Mouse (Mus musculus): ENCODE results near the gene Mbd6. TPM values are rescaled to one million over a fixed set of nuclear protein-coding genes. Genes with fewer than 3 reads are reported as not detected.
"Not testable (repeated sequence)": the region's sequence is repeated elsewhere in the genome, so short reads cannot be mapped to it uniquely, and the experiment has no call there.

The Mbd6 gene
- total RNA-seq (2022), result 10 to 100 TPM; 56.3 to 61.6 (median 56.8) TPM

DNA sequence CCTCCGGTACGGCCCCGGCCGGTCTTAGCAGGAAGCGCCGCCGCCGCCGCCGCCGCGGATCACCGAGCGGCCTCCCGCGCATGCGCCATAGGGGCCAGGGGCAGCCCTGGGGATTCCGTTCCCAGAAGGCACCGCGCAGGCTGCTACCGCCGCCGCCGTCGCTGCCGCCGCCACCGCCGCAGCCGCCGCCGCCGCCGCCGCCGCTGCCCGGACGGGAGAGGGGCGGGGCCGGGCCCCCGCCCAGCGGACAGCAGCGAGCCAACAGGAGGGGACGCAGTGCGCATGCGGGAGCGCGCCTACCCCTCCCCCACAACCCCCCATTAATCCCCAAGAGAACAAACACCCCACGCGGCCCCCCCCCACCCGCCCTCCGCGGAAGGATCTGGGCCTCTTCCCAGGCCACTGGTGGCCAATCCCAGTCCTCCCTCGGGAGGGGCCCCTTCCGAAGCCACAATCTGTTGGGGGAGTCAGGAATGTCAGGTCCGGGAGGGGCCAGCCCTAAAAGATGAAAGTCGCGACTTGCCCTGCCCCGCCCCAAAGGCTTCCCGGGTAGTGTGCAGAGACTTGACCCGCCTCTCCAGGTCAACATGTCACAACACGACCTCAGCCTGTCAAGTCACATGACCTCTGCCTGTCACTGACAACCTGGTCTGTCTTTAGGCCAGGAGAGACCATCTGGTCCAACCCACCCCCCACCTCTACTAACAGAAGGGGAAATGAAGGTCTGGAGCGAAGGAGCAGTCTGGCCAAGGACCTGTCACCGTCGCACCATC, at the start of gene Mbd6:
Mbd6 (minus strand) TSS at position 219 of the 773 bp plus-strand sequence.
- DNase-seq (ENCODE audit: low spot score in 2 of 2), result peak; percentile 82 to 85

DNA sequence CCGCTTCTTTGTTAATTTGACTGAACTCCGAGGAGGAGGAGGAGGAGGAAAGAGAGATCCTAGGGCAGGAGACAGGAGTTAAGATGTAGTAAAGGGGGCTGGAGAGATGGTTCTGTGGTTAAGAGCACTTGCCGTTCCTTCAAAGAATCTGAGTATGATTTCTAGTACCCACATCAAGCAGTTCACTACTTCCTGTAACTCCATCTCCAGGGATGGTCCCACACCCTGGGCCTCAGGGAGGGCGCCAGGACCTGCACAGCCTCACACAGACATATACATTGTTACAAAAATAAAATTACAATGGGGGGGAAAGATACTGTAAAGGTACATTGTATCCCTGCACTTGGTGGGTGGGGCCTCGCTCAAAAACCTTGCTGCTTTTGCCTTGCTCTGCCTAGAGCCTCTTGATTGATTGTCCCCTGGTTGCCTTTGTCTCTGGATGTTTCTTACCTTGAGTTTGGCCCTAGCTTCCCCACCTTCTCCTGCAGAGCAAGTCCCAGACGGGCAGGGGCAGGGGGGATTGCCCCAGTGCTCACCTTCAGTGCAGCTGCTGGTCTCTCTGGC, 48.8 kb upstream of the Mbd6 start:
- DNase-seq (ENCODE audit: low spot score in 2 of 2), result no peak

DNA sequence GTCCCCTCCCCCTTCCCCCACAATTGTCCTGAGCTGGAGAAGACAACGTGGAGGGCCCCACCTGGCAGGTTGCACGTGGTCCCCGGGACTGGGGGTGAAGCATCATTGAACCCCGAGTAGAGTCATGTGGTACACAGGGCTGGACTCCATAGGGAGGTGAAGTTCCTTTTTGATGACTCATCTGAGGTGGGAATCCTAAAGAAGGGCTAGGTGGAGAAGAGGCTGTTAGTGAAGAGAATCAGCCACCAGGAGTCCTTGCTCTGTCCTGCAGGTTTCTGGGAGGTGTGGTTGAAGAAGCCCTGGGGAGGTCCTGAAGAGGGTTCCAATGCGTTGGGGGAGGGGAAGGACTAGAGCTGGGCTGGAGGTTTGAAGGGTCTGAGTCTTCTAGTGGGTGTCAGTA, 48.1 kb upstream of the Mbd6 start:
- DNase-seq (ENCODE audit: low spot score in 2 of 2), result no peak

DNA sequence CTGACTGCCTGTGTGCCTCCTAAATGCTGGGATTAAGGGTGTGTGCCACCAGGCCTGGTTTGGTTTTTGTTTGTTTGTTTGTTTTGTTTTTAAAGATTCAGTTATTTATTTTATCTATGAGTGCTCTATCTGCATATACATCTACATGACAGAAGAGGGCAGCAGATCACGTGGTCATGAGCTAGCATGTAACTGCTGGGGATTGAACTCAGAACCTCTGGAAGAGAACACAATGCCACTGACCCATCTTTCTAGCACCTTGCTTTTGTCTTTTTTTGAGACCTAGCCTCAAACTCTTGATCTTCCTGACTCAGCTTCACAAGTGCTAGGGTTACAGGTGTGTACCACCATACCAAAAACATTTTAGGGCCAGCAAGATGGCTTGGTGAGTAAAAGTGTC, 46.5 kb upstream of the Mbd6 start:
- no peak for DNase-seq (ENCODE audit: low spot score in 2 of 2)

DNA sequence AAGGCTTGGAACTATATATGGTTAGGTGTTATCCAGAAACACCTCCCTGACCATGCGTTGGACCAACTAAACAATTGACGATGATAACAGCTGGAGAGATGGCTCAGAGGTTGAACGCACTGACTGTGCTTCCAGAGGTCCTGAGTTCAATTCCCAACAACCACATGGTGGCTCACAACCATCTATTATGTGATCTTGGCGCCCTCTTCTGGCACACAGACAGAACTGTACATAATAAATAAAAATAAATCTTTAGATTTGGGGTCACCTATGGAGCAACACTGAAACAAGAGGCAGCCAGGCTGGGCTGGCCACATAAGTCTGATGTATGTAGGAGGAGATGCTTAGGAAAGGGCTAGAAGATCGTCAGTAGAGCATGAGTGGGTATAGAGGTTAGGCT, 44.3 kb upstream of the Mbd6 start:
- no peak for DNase-seq (ENCODE audit: low spot score in 2 of 2)

DNA sequence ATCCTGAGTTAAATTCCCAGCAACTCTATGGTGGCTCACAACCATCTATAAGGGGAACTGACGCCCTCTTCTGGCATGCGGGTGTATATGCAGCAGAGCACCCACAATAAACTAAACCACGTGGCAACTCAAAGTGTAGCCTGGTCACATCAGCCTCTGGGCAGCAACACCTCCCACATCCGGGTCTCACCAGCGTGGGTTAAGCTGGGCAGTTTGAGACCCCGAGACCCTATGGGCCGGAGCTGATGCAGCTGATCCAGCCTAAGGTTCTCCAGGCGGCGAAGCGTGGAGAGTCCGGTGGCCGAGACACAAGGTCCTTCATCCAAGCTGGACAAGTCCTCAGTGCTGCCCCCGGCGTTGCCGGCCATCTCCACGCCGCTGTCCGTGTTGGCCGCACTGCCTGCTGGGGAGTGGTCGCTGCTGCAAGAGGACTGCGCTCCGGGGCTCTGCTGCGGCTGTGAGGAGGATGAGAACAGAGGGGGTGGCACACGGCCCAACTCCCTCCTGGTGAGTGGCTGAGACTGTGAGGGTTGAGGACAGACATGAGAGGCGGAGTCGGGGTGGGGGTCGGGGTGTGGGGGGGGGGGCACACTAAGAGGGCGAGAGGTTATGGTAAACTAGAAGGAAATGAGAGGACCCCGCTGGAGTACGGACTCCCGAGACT, 43.5 kb upstream of the Mbd6 start:
- DNase-seq (ENCODE audit: low spot score in 2 of 2), result no peak

DNA sequence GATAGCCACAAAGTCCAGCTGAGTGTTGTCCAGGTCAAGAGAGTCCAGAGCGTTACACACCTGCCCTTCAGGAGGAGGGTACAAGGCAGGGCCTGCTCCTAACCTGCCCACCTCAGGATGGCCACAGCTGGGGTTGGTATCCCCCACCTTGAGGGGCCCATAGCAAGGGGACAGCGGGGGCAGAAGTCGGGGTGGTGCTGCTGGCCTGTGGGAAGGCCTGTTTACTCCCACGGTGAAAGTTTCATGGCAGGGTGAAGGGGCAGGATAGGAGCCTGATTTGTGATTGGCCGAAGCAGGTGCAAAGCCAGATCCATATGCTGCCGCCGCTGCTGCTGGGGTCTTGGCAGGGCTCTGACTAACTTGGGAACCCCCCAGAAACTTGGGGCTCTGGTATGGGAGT, 41.4 kb upstream of the Mbd6 start:
- DNase-seq (ENCODE audit: low spot score in 2 of 2), result no peak

DNA sequence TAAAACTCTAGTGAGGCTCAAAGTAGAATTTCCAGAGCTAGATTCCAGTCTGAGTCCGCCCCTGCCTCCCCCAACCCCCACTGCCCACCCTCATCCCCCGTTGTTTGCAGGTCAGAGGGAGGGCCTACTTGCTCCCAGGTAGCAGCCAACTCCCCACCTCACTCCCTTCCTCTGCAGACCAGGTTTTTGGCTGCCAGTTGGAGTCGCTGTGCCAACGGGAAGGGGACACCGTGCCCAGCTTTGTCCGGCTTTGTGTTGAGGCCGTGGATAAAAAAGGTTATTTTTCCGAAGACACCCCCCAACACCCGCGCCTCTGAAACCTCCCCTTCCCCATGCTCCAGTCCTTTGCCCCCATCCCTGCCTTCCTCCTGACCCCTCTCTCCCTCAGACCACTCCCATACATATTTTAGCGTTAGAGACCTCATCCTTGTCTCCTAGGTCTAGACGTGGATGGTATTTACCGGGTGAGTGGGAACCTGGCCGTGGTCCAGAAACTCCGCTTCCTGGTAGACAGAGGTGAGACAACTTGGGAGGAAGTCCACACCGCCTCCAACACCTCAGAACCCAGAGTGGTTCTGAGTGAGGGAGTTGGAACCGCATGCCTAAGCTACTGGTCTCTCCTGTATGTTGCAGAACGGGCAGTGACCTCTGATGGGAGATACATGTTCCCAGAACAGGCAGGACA, 38.8 kb upstream of the Mbd6 start:
- DNase-seq (ENCODE audit: low spot score in 2 of 2), result no peak

DNA sequence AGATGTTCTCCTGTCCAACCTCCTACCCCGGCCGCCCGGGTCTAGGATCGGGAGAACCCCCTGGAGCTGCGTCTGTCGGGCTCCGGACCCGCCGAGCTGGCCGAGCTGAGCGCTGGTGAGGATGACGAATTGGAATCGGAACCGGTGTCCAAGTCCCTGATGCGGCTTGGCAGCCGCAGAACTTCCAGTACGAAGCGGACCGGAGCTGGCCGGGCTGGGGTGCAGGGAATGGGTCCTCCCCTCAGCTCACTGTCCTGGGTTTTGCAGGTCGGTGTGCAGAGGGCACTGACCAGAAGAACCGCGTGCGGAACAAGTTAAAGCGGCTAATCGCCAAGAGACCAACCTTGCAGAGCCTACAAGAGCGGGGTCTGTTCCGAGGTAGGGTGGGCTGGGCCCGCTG, 38.0 kb upstream of the Mbd6 start:
- DNase-seq (ENCODE audit: low spot score in 2 of 2), result no peak

DNA sequence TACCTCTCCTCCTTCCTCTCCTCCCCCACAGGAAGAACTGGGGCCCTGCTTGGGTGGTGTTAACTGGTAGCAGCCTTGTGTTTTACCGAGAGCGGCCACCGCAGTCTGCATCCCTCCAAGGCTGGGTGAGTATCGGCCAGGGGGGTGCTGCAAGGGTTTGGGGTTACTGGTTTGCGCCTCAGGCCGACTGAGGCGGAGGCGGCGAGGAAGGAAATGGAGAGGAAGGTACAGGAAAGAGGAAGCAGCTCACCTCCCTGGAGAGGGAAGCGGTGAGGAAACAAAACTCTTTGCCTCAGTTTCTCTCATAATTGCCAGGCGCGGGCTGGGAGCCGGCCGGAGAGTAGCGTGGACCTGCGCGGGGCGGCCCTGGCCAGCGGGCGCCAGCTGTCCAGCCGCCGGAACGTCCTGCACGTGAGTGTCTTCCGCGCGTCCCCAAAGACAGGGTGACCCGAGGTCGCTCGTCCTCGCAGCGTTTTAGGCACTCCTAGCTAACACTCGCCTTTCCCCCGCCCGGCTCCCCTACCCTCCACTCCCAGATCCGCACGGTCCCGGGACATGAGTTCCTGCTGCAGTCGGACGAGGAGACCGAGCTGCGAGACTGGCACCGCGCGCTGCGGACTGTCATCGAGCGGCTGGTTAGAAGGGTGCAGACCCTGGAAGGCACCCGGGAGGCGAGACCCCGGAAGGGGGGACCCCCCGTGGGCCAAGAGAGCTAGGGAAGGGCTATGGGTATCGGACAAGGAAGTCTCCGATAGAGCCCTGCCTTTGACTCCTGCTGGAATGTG, 37.4 kb upstream of the Mbd6 start:
- DNase-seq (ENCODE audit: low spot score in 2 of 2), result no peak

DNA sequence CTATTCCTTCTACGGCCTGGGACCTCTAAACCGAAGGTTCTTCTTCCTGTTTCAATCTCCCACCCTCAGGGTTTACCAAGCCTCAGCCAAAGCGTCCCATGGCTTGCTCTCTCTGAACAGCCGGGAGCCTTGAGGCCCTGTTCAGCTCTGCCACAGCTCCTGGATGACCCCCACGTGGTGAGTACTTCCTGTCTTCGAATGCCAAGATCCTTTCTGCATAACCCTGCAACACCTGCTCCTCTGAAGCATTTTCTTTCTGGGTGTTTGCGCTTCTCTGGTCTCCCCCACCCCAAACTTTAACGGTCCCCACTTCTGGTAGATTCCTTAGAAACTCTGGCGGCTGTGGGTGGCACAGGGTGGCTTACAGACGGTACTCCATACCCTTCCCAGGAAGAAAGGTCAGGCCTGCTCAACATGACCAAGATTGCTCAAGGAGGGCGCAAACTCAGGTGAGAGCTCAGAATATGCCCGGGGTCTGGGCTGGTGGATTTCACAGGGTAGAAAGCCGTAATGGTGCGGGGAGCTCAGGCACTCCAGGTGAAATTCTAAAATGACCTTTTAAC, 36.7 kb upstream of the Mbd6 start:
- no peak for DNase-seq (ENCODE audit: low spot score in 2 of 2)

DNA sequence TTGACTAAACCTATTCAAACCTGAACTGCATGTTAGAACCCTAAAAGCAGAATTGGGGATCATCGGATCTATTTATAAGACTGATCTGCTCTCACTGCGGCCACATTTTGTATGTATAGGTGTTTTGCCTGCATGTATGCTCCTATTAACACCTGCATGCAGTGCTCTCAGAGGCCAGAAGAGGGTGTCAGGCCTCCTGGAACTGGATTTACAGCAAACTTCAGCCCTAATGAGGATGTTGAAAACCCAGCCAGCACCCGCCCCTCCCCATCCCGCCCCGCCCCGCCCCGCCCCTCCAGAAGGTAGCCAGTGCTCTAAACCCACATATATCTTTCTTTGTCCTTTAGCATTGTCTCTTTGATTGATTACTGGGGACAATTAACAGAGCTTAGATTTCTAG, 35.7 kb upstream of the Mbd6 start:
- no peak for DNase-seq (ENCODE audit: low spot score in 2 of 2)

DNA sequence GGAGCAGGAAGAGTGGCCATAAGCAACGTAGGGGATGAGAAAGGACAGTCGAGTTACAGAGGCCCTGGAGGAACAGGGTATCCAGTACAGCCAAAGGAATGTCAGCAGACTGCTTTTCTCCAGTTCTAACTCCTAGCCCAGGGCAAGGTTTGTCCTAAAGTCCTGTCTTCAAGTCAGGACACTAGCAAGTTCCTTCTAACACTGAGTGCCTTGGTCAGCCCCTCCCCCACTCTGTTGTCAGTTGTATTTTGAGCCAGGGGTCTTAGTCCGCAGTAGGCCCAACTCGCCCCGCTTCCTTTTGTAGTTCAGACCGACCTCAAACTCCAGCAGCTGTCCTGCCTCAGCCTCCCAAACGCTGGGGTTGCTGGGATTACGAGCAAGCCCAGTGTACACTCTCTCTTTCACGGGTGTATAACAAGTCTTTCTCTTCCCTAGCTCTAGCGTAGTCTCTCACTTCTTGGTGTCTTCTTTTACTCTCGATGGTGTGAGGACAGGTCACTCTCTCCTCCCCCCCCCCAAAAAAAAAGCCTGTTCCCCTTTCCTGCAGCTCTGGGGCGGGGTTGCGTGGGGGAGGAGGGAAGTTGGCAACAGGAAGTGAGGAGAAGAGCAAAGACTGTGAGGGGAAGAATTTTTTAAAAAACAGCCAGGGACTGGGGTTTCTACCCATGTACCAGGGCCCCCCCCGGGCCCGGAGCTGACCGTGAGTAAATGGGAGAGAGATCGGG, 34.5 kb upstream of the Mbd6 start:
- no peak for DNase-seq (ENCODE audit: low spot score in 2 of 2)

DNA sequence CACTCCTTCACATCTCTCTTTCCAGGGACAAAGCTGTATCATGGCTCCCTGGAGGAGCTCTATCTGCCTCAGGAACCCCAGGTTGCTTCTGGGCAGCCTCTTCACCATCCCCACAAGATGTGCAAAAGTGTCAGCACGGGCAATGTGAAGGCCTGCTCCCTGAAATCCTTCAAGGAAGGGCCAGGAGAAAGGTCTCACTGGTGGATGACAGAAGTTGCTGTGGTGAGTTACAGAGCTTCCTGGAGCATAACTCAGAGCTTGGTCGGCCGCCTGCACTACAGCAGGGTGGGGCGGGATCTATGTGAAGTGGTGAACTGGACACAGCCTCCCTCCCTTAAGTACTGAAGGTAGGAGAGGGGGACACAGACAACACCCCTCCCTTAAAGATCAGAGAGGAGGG, 33.9 kb upstream of the Mbd6 start:
- no peak for DNase-seq (ENCODE audit: low spot score in 2 of 2)

DNA sequence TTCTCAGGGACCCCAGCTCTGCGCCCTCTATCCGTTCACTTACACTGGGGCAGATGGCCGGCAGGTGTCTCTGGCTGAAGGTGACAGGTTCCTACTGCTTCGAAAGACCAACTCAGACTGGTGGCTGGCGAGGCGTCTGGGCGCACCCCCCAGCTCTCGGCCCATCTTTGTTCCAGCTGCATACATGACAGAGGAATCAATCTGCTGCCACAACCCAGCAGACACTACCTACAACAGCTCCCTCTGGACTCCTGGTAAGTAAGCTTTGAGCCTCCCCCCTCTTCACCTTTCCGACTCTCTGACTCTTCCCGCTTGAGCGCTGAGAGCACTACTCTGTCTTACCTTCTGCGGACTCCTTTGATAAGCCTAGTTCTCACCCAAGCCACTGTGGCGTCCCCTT, 33.4 kb upstream of the Mbd6 start:
- DNase-seq (ENCODE audit: low spot score in 2 of 2), result no peak

DNA sequence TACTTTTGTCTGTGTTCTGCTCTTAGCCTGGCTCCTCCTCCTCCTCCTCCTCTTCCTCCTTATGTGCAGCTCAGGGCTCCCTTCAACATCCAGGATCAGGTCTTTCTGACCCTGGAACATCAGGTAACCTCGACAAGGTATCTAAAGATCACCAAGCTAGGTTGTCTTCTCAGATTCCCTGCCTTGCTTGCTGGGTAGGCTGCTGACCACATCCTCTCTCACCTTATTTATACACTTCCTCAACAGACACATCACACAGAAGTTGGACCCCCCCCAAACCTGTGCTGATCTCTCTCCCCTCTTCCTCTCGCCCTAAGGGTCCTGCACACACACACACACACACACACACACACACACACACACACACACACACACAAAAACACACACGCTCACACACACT, 32.8 kb upstream of the Mbd6 start, which contains the start of gene Arhgap9:
Arhgap9 (plus strand) TSS at position 344 of the 400 bp plus-strand sequence.
- DNase-seq (ENCODE audit: low spot score in 2 of 2), result no peak

DNA sequence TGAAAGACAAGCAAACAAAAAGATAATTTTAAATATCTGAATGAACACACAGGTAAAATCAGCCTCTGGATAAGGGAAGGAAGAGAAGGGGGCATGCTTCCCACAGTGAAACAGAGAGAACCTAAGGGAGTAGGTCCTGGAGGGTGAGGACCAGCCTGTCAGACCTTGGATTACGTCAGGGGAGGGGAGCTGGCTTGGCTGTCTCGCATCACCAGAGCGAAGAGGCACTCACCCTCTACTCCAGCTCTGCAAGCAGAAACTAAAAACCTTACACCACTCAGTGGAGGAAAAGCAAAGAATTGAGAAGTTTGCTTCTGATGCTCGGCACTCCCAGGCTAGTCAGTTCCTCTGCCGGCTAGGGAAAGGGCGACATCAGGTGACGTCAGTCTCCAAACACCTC, 31.2 kb upstream of the Mbd6 start:
- DNase-seq (ENCODE audit: low spot score in 2 of 2), result no peak

DNA sequence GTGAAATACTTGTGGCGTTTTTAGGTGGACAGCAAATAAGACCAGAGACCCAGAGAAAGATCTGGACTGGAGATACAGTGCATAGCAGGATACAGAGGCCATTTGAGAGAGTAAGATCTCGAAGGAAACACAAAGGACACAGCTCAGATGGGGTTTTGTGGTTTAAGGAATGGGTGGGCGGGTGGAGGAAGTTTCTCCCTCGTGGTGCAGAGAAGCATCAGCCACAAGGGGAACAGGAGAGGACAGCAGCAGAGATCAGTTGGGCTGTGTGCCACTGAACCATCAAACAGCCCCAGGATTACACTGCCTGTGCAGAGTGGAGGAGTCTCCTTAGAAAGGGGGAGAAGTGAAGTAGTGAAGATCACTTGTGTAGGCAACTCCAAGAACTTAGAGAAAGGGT, 29.2 kb upstream of the Mbd6 start:
- no peak for DNase-seq (ENCODE audit: low spot score in 2 of 2)

DNA sequence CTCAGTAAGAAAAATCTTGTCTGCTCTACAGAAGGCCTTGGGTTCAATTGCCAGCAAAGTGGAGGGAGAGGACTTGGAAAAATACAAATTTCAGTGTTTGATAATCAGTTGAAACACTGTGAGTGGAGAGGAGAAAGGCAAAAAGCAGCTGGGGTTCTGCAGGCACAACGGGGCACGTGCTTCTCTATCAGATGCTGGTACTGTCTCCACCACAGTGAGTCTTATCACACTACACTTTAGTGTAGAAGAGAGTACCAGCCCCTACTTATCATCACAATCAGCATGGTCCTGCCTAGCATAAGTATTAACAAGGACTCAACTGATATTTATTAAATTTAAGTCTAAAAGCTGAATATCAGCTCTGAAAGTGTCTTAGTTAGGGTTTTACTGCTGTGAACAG, 28.5 kb upstream of the Mbd6 start:
- no peak for DNase-seq (ENCODE audit: low spot score in 2 of 2)

DNA sequence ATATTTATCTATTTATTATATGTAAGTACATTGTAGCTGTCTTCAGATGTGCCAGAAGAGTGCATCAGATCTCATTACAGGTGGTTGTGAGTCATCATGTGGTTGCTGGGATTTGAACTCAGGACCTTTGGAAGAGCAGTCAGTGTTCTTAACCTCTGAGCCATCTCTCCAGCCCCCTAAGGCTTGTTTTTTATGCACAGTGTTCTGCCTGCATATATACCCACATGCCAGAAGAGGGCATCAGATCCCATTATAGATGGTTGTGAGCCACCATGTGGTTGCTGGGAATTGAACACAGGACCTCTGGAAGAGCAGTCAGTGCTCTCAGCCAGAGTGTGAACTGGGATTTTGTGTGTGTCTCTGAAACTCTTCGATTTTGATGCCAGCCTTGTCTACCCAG, 26.1 kb upstream of the Mbd6 start:
- not testable (repeated sequence) for DNase-seq (ENCODE audit: low spot score in 2 of 2)
